Mouse (Mus musculus) spleen, embryonic (tissue): ENCODE data around the gene Tln2.

Experiments
- CTCF ChIA-PET: fragments of 350-600 bp; sonication (Branson Sonifier 250); formaldehyde crosslinking; loops from one replicate; lab custom pipeline; 2022; lab: Charles Lee

Tln2 gene

GRCm38 (mm10) chr9:67362053-67362452 is 197.4 kb downstream of the Tln2 start:
- CTCF ChIA-PET: interaction anchor here (0.6 kb wide), 1 partner anchor 657 kb away, joined by 3 read pairs; no protein-coding TSS in a partner anchor

DNA sequence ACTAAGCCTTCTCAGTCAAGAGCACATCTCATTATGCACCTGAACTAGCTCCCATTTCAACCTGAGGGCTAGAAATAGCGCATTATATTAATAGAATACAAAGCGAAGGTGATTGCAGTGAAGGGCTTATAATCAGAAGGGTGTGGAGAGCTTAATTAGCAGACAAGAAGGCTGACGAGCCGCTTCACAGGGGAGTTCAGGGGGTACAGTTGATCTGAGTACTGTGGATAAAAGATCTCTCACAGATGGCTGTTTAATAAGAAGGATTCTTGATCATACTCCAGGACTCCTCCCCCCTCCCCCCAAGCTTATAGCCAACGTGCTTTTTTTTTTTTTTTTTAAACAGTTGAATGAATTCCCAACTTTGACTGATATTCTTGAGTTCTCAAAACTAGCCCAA is 198.0 kb downstream of the Tln2 start:
- CTCF ChIA-PET: interaction anchor here (0.6 kb wide), 1 partner anchor 657 kb away, joined by 3 read pairs; no protein-coding TSS in a partner anchor

DNA sequence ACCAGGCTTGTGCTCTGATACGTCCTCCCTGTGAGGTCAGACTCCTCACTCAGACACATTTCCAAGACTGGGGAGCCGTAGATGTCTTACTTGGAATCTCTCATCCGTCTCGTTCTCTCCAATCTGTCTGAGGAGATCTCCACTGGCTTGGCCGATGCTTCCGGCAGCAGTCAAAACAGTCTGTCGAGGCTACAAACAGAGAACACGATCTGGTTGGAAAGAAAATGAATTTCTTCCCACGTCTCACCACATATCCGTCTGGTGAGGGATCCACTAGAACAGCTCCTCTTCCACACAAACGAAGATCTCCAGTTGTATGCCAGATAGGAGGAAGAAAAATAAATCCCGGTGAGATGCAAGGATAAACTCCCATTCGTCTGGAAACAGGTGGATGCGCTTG is 205.1 kb downstream of the Tln2 start:
- CTCF ChIA-PET: no interaction called here

DNA sequence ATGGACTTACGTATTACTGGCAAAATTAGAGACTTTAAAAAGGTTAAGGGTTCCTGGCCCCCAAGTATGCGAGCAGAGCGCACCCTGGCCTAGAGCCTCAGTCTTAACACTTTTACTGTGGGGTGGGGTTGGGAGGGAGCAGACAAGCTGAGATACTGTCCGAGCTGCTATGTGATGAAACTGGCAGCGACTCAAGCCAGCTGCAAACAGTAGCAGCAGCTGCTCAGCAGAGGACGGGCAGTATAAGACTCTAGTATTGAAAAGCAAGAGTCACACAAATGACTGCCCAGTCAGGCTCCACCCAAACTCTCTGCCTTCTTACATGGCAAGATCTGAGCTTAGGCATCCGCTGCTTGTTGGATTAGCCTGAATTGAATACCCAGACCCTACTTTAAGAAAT is 206.1 kb downstream of the Tln2 start:
- CTCF ChIA-PET: no interaction called here

- CTCF ChIA-PET: no interaction called here
Observed at GRCm38 (mm10) chr9:67348983-67349382, 210.5 kb downstream of the Tln2 start.

DNA sequence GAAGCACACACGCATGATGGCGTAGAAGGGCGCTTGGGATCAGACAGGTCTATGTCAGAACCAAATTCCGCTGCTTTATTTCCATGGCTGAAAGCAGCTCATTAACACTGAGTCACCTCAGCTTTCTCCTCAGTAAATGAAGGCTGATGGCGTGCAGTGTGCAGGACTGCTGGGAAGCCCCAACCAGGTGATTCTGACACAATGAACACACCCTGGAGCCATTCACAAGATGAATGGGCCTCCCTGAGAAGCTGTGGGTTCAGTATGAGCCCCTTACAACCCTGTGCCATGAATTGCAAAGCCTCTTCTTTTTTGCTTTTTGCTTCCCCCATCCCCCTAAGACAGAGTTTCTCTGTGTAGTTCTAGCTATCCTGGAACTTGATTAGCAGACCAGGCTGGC is 212.3 kb downstream of the Tln2 start:
- CTCF ChIA-PET: interaction anchor here (0.8 kb wide), 1 partner anchor 12 kb away, joined by 7 read pairs; no protein-coding TSS in a partner anchor

DNA sequence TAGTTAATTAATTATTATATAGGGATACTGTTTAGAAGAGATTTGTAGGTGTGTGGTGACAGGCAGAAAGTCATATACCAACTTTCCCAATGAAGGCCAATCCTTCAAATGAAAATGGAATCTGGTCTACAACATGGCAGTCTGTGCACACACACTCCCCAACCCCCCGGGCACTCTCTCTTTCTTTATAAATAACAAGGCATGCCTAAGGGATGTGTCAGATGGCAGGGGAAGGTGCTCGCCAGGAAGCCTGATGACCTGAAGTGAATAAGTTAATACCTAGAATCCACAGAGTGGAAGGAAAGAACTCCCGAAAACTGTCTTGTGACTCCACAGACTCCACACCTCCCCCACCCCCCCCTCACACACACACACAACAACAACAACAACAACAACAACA is 228.2 kb downstream of the Tln2 start:
- CTCF ChIA-PET: interaction anchor here (0.7 kb wide), 1 partner anchor 73 kb away, joined by 7 read pairs; no protein-coding TSS in a partner anchor

DNA sequence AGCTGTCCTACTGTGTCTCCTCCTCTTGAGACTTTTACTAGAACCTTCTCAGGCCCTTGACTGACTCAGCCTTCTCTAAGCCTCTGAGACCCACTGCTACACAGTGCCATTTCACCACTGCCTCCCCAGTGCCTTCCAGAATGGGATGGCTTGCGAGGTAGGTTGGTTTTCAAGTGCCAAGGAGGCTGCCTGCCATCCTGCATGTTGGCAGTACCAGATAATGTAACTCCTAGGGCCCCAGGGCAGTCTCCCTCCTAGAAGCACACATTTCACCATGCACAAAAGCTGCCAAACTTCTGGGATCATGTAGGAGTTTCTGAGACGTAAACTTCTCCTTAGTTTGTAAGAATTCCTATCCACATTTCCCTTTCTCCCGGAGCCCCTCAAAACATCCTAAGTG is 231.1 kb downstream of the Tln2 start:
- CTCF ChIA-PET: no interaction called here

GRCm38 (mm10) chr9:67321886-67322285 is 237.6 kb downstream of the Tln2 start:
- CTCF ChIA-PET: no interaction called here

DNA sequence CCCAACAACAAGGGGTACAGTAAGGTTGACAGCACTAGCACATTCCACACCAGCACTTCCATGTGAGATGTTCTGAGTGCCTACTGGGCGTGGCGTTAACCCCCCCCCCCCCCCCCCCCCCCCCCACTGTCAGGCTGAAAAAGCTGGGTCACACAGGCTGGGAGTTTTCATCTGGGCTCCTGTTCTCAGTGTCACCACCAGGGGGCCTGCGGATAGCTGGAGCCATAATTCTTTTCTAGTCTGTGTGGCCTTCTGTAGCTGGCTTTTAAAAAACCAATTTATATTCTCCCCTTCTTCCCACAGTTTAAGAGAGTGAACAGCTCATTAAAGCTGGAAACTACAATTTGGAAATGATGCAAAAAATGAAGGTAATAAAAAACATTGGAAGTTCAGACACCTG is 244.1 kb downstream of the Tln2 start:
- CTCF ChIA-PET: no interaction called here

- CTCF ChIA-PET: no interaction called here
Observed at GRCm38 (mm10) chr9:67304992-67305391, 254.5 kb downstream of the Tln2 start.

DNA sequence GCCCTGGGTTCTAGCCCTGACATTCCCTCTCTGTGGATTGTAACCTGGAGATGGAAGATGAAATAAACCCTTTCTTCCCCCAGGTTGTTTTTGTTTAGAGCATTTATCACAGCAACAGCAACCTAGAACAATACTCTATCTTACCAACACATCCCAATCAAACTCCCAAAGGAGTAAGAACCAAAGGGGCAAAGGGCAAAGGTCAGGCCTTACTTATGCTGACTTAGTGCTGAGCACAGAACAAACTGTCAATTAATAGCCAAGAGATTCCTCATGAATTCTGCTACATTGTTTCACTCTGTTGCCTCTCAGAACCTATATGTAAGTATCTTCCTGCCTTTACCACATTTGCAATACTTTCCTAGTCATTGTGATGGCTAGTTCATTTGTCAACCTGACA is 255.5 kb downstream of the Tln2 start:
- CTCF ChIA-PET: no interaction called here

GRCm38 (mm10) chr9:67303038-67303437 is 256.5 kb downstream of the Tln2 start:
- CTCF ChIA-PET: interaction anchor here (0.5 kb wide), 1 partner anchor 1276 kb away, joined by 3 read pairs; no protein-coding TSS in a partner anchor

DNA sequence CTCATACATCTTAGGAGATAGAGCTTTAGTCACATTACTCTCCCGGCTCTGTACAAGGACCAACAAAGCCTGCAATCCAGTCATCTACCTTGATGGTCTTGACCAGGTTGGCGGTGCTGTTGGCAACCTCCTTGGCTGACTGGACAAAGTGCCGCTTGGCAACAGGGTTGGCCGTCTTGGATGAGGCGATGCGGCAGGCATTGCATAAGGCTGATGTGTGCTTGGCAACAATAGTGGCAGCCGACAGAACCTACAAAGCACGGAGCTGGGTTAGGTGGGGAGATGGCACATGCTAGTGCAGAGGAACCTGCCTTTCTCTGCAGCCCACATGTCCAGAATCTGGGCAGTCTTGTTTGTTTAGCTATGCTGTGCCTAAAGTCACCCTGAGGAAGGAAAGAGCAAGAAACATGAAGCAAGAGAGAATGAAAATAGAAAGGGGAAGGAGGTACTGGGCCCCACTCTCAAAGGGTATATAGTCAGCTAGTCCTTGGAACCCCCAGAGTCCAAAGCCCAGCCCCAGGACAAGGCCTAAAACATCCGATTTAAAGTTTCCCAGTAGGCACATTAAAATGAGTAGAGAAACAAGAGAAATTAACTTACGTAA is 257.0 kb downstream of the Tln2 start:
- CTCF ChIA-PET: interaction anchor here (0.5 kb wide), 1 partner anchor 1275 kb away, joined by 3 read pairs; no protein-coding TSS in a partner anchor

DNA sequence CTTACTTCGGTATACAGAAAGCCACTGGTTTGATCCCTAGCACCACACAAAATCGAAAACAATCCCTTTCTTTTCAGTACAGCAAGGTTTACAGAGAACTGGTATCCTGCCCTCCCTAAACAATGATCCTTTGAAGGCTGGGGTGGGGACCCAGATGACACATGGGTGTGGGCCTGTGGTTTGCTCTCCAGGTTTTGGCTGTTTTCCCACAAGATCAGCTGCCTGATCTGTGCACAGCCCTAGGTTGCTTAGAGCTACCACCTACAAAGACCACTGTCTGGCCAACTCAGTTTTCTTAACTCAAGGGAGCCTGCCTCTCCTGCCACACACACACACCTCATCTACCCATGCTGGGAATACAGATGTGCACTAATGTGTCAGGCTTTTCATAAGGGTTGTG is 257.9 kb downstream of the Tln2 start:
- CTCF ChIA-PET: no interaction called here

DNA sequence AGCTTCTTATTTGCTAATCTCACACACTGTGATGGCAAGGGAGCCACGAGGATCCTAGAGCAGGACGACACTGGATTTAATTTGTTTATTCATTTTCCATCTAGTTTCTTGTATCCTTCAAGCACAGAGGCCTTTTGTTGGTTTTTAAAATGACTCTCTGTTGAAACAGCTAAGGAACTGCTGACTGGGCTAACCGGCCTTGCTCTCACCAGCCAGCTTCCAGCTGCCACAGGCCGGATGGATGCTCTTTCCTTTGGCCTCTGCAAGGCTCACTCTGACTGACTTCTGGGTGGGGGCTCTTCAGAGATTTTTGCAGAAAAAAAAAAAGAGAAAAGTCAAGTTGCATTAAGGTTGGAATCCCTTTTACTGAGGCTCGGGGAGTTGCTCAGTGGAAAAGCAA is 258.7 kb downstream of the Tln2 start:
- CTCF ChIA-PET: no interaction called here

DNA sequence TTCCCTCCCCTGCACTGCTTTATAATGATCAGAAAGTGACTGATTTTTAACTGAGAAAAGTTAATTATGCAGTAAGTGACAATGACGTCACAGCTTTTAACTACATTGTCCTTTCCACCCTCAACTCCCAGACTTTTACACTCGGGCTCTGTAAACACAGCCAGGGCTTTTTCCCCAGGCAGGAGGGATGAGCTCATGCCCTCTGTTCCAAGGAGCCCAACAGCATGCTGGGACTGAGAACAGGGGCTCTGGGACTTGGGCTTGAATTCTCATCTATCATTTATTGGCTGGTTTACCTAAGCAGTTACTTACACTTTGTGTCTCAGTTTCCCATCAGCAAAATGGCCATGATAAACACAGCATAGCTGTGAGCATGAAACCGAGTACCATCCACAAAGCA is 259.2 kb downstream of the Tln2 start:
- CTCF ChIA-PET: no interaction called here

DNA sequence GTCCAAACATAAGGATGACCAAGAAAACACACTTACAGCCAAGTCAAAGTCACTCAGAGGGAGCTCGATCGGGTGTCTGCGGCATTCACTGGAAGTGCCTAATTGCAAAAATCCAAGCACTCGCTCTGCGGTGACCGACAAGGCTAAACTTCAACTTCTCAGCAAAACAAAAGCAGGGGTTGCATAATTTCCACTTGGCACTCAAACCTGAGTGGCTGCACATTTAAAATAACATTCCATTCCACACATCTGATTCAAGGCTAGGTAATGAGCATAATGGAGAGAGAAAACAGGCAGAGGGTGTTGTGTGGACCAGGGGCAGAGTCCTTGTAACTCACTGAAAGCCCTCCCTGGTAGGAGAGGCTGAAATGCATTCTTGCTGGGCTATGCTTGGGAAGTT is 260.3 kb downstream of the Tln2 start:
- CTCF ChIA-PET: no interaction called here

DNA sequence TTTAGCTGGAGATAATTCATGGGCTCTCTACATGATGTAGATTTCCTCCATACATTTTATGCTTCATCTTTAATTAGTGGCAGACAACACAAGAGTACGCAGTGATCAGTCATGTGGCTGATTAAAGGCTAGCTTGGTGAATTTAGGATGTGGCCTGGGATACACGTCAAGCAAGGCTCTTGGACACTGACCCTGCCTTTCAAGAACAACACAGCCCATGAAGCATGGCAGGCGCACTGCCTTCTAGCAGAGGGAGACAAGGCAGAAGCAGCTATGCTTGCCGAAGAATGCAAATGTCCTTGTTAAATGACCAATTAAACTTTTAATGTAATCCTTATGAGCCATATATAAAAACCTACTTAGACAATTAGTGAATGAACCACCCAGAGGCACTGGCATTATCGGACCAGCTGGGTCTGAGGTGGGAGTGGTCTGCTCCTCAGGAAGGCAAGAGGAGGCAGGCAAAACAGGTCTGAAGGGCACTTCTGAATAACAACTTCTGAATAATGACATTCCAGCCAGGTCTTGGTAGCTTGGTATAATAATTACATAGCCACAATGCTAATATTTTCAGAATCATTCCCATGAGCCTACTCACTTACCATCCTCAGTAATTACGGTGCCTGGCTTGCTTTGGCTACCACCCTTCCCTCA is 262.1 kb downstream of the Tln2 start:
- CTCF ChIA-PET: no interaction called here

- CTCF ChIA-PET: no interaction called here
Observed at GRCm38 (mm10) chr9:67287457-67287856, 272.0 kb downstream of the Tln2 start.

DNA sequence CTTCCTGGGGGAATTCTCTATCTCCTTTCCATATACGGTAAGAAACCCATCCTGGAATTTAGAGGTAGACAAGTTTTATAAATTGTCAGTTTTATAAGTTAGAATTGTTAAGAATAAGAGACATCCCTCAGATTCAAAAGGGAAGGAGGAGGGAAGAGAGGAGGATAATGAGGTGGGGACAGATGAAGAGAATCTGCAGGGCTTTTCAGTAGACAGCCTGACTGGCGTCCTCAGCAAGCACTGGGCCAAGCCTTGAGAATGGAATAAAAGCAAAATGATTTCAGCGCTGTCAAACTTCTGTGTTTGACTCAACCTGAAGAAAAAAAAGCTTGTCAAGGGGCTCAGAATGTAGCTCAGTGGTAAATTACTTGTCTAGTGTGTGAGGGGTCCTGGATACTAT is 272.7 kb downstream of the Tln2 start:
- CTCF ChIA-PET: no interaction called here

- CTCF ChIA-PET: no interaction called here
Observed at GRCm38 (mm10) chr9:67285544-67285943, 274.0 kb downstream of the Tln2 start.

GRCm38 (mm10) chr9:67281812-67282211 is 277.7 kb downstream of the Tln2 start:
- CTCF ChIA-PET: no interaction called here
